Mouse (Mus musculus) ES-E14 (cell line): ENCODE measurements around the gene Cdkn2aip. TPM values are rescaled to one million over a fixed set of nuclear protein-coding genes. Genes with fewer than 3 reads are reported as not detected.

ENCODE experiments used
- DNase-seq: peaks from one replicate; pipeline ENCODE4 v3.0.0-alpha.2; 2013; ENCODE audit warnings: low read depth, low spot score
- H3K27ac ChIP-seq: 2 replicates; pipeline ENCODE4 v1.5.1; 2012; ENCODE audit warnings: low read depth, mild to moderate bottlenecking, low read length, moderate library complexity, mixed read lengths; ENCODE audit not compliant: poor library complexity, insufficient read depth, severe bottlenecking
- H3K36me3 ChIP-seq: 2 replicates; pipeline ENCODE4 v1.6.1; 2012; ENCODE audit warnings: mild to moderate bottlenecking, low read length, moderate library complexity, mixed read lengths; ENCODE audit not compliant: control insufficient read depth, poor library complexity, insufficient read depth, severe bottlenecking
- H3K4me1 ChIP-seq, 2 experiments: fragments of 150-350 bp in 1 of 2; sonication (generic) in 1 of 2; 2 replicates each; pipeline ENCODE4 v1.6.1; 2012; ENCODE audit warnings: low read length in 2 of 2, mild to moderate bottlenecking in 1 of 2, mixed read lengths in 1 of 2; ENCODE audit not compliant: control insufficient read depth in 2 of 2, insufficient read depth in 2 of 2, poor library complexity in 1 of 2
- H3K4me3 ChIP-seq, 2 experiments: fragments of 150-350 bp in 1 of 2; sonication (generic) in 1 of 2; 2 replicates each; pipeline ENCODE4 v1.5.1; 2012; ENCODE audit warnings: low read length in 2 of 2, low read depth in 1 of 2, mild to moderate bottlenecking in 1 of 2, mixed read lengths in 1 of 2; ENCODE audit not compliant: insufficient read depth in 1 of 2, poor library complexity in 1 of 2, severe bottlenecking in 1 of 2
- H3K9ac ChIP-seq: 2 replicates; pipeline ENCODE4 v1.6.1; 2012; ENCODE audit warnings: low read depth, mild to moderate bottlenecking, low read length, mixed read lengths; ENCODE audit not compliant: poor library complexity, insufficient read depth, severe bottlenecking
- H3K9me3 ChIP-seq: fragments of 150-350 bp; sonication (generic); 2 replicates; pipeline ENCODE4 v1.6.1; 2012; ENCODE audit warnings: low read depth, mild to moderate bottlenecking, low read length; ENCODE audit not compliant: control insufficient read depth, insufficient read depth
- CHD2 ChIP-seq: IDR thresholded peaks from 2 replicates; pipeline ENCODE4 v1.6.1; 2014; ENCODE audit warnings: mild to moderate bottlenecking, low read depth, low read length, inconsistent platforms
- HCFC1 ChIP-seq: IDR thresholded peaks from 2 replicates; pipeline ENCODE4 v1.6.1; 2012; ENCODE audit warnings: low read length, inconsistent platforms, borderline replicate concordance; ENCODE audit not compliant: insufficient read depth
- MAFK ChIP-seq: IDR thresholded peaks from 2 replicates; pipeline ENCODE4 v1.6.1; 2014; ENCODE audit warnings: mild to moderate bottlenecking, low read depth, low read length, inconsistent platforms; ENCODE audit not compliant: insufficient read depth
- ZC3H11A ChIP-seq: IDR thresholded peaks from 2 replicates; pipeline ENCODE4 v1.6.1; 2012; ENCODE audit warnings: low read depth, mild to moderate bottlenecking, inconsistent platforms, low read length, borderline replicate concordance
- ZNF384 ChIP-seq: IDR thresholded peaks from 2 replicates; pipeline ENCODE4 v1.6.1; 2012; ENCODE audit warnings: low read depth, low read length, inconsistent platforms
- in situ Hi-C, 2 experiments: fragments of 600-800 bp; cut with MboI; formaldehyde crosslinking; loops; one replicate each; pipeline ENCODE4 v1.15.1; 2025; ENCODE audit warnings: low sequenced_read_pairs in 2 of 2, inconsistent platforms in 1 of 2; ENCODE audit not compliant: unreplicated experiment in 2 of 2
- total RNA-seq: library from RNA; depleted of rRNA; stranded (reverse); fragments of 300-350 nt; gene quantifications from 2 replicates; pipeline ENCODE4 v1.2.3, GENCODE M21; 2012; rRNA removed

Gene Cdkn2aip
- total RNA-seq, 1 experiment = 14.9 TPM

GRCm38 (mm10) chr8:47662716-47663115 lies 51.0 kb downstream of the Cdkn2aip start:
- no peak overlapping the region for H3K9ac ChIP-seq
- TF ChIP-seq ZNF384 = no peak
- no peak for TF ChIP-seq MAFK
- TF ChIP-seq ZC3H11A = no peak
- TF ChIP-seq CHD2 = no peak
- TF ChIP-seq HCFC1 = no peak
- H3K36me3 ChIP-seq = no peaks in the 10 kb centered on the region
- H3K9me3 ChIP-seq = no peaks in the 10 kb centered on the region
- DNase-seq = no peak
- no peak overlapping the region for H3K27ac ChIP-seq
- H3K4me1 ChIP-seq = no peaks in the 10 kb centered on the region
- H3K4me3 ChIP-seq = no peak overlapping the region
- in situ Hi-C loops = no loop called here

GRCm38 (mm10) chr8:47660394-47660793 lies 53.3 kb downstream of the Cdkn2aip start:
- Histone ChIP-seq H3K36me3 (no peaks in the 10 kb centered on the region), H3K9ac (no peak overlapping the region), H3K4me1 (no peaks in the 10 kb centered on the region), H3K4me3 (no peak overlapping the region), H3K27ac (no peak overlapping the region), H3K9me3 (no peaks in the 10 kb centered on the region)
- TF ChIP-seq MAFK (no peak), HCFC1 (no peak), ZC3H11A (no peak), CHD2 (no peak), ZNF384 (no peak)
- DNase-seq = no peak
- in situ Hi-C loops = no loop called here

GRCm38 (mm10) chr8:47659463-47659862 lies 54.3 kb downstream of the Cdkn2aip start:
- Histone ChIP-seq H3K4me3 (no peak overlapping the region), H3K9ac (no peak overlapping the region), H3K36me3 (no peaks in the 10 kb centered on the region), H3K9me3 (no peaks in the 10 kb centered on the region), H3K4me1 (no peaks in the 10 kb centered on the region), H3K27ac (no peak overlapping the region)
- TF ChIP-seq MAFK (no peak), HCFC1 (no peak), CHD2 (no peak), ZC3H11A (no peak), ZNF384 (no peak)
- no peak for DNase-seq
- in situ Hi-C loops = no loop called here

Other genes with a start within 250 kb of the Cdkn2aip start
- gene Trappc11, start 180.5 kb downstream of the Cdkn2aip start, total RNA-seq = 24.7 and 27.7 TPM in 2 replicates
- 15.8 and 25.3 TPM in 2 replicates for gene Rwdd4a, start 180.3 kb downstream of the Cdkn2aip start, total RNA-seq
- 10.9 and 12.2 TPM in 2 replicates for gene Ing2, start 38.4 kb downstream of the Cdkn2aip start, total RNA-seq
- not detected in 2 replicates for gene Cldn24, start 108.2 kb upstream of the Cdkn2aip start, total RNA-seq
- gene Cldn22, start 110.5 kb upstream of the Cdkn2aip start, total RNA-seq = 0.22 and 0.58 TPM in 2 replicates